Mouse (Mus musculus) heart, adult 2 months (tissue): ENCODE data around the gene Fchsd2.

Source experiments
- CTCF ChIP-seq: fragments of 200-600 bp; IDR thresholded peaks from 2 replicates; pipeline ENCODE4 v1.8.1; 2022; ENCODE audit warnings: antibody characterized with exemption, mild to moderate bottlenecking, moderate library complexity
- EP300 ChIP-seq: fragments of 200-500 bp; IDR thresholded peaks from 2 replicates; pipeline ENCODE4 v1.6.1; 2011; ENCODE audit warnings: low read depth, low read length, control low read depth; ENCODE audit not compliant: insufficient read depth

DNA sequence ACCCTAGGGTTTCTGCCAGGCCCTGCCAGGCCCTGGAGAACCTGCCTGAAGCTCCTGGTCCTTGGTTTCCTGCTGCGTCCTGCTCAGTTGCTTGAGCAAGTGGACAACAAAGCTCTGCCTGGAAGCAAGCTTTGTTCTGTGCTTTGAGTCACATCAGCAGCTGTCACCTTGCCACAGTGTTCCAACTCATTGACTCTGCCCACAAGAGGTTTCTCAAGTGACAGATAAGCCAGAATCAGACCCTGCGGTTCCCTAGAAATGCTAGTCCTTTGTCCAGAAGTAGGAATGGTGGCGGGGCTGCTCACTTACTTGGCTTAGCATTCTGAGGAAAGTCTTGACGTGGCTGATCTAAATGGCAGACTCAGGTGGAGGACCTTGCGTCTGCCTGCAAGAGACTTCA, 2.9 kb downstream of the Fchsd2 start:
- TF ChIP-seq CTCF: no peak
- TF ChIP-seq EP300: no peak
